Mouse (Mus musculus) liver, embryonic 14.5 days (tissue): Measurements from ENCODE around the gene Ctnnd2. TPM values are rescaled to one million over a fixed set of nuclear protein-coding genes. Genes with fewer than 3 reads are reported as not detected.

Experiments
- ATAC-seq: fragments of 200-750 bp; cut with Nextera tagmentation; 2 replicates; pipeline ENCODE4 v1.8.0; 2017; ENCODE audit warnings: moderate number of reproducible peaks, mild to moderate bottlenecking, moderate library complexity; ENCODE audit not compliant: insufficient read depth
- DNase-seq, 3 experiments: peaks; one replicate each; pipeline ENCODE4 v3.0.0-alpha.2; 2012 to 2013; ENCODE audit warnings: low read depth in 3 of 3, low spot score in 3 of 3
- H3K27ac ChIP-seq: fragments of 300-500 bp; sonication (generic); 2 replicates; pipeline ENCODE4 v1.5.1; 2014; ENCODE audit warnings: moderate library complexity, mild to moderate bottlenecking, control low read depth, inconsistent platforms
- H3K27me3 ChIP-seq: fragments of 300-500 bp; sonication (generic); 2 replicates; pipeline ENCODE4 v1.6.1; 2014; ENCODE audit warnings: mild to moderate bottlenecking, low read length, moderate library complexity; ENCODE audit not compliant: control insufficient read depth, insufficient read depth
- H3K36me3 ChIP-seq: fragments of 300-500 bp; sonication (generic); replicated peaks from 2 replicates; pipeline ENCODE4 v1.6.1; 2014; ENCODE audit warnings: low read depth; ENCODE audit not compliant: control insufficient read depth, insufficient read depth
- H3K4me1 ChIP-seq, 2 experiments: fragments of 200-500 bp in 1 of 2; fragments of 300-500 bp in 1 of 2; sonication (generic) in 1 of 2; replicated peaks; 2 replicates each; pipeline ENCODE4 v1.6.1; 2012 to 2014; ENCODE audit warnings: antibody characterized with exemption in 1 of 2, inconsistent platforms in 1 of 2, low read length in 1 of 2; ENCODE audit not compliant: control insufficient read depth in 2 of 2, insufficient read depth in 2 of 2
- H3K4me2 ChIP-seq: fragments of 300-500 bp; sonication (generic); 2 replicates; pipeline ENCODE4 v1.6.1; 2014; ENCODE audit warnings: low read depth, mild to moderate bottlenecking, control low read depth, moderate library complexity
- H3K4me3 ChIP-seq, 2 experiments: fragments of 200-500 bp in 1 of 2; fragments of 300-500 bp in 1 of 2; sonication (generic) in 1 of 2; 2 replicates each; pipeline ENCODE4 v1.5.1; 2012 to 2014; ENCODE audit warnings: low read depth in 2 of 2, low read length in 2 of 2, mild to moderate bottlenecking in 2 of 2, control low read depth in 1 of 2, inconsistent platforms in 1 of 2, moderate library complexity in 1 of 2; ENCODE audit not compliant: insufficient read depth in 1 of 2
- H3K9ac ChIP-seq: fragments of 300-500 bp; sonication (generic); replicated peaks from 2 replicates; pipeline ENCODE4 v1.6.1; 2014; ENCODE audit warnings: mild to moderate bottlenecking, control low read depth, moderate library complexity
- H3K9me3 ChIP-seq: fragments of 300-500 bp; sonication (generic); 2 replicates; pipeline ENCODE4 v1.6.1; 2016; ENCODE audit warnings: low read length, mixed read lengths; ENCODE audit not compliant: control insufficient read depth
- CTCF ChIP-seq: IDR thresholded peaks from 2 replicates; pipeline ENCODE4 v1.5.1; 2016; ENCODE audit warnings: antibody characterized with exemption, low read depth, control low read depth
- EP300 ChIP-seq: IDR thresholded peaks from 2 replicates; pipeline ENCODE4 v1.6.1; 2016; ENCODE audit warnings: antibody characterized with exemption, low read depth
- WGBS: fragments of 180-500 bp; shearing (Covaris S2); extraction: QIAGEN DNeasy Blood & Tissue Kit; methylation state at CpG from one replicate; pipeline ENCODE4 v1.1.7; 2014; ENCODE audit not compliant: insufficient replicate concordance; 5-methylcytosine and 5-hydroxymethylcytosine counted together
- polyA plus RNA-seq, 2 experiments: library from polyadenylated mRNA; depleted of rRNA in 1 of 2; stranded (reverse) in 1 of 2; unstranded in 1 of 2; fragments of >200 nt; fragmentation: Nextera tagmentation in 1 of 2; extraction: Ambion mirVana in 1 of 2; gene quantifications; 2 replicates each; pipeline versions ENCODE4 v1.2.1 to v1.2.3; 2012 to 2014

The Ctnnd2 gene
- polyA plus RNA-seq, 2 experiments = 0.09 to 0.11 TPM

DNA sequence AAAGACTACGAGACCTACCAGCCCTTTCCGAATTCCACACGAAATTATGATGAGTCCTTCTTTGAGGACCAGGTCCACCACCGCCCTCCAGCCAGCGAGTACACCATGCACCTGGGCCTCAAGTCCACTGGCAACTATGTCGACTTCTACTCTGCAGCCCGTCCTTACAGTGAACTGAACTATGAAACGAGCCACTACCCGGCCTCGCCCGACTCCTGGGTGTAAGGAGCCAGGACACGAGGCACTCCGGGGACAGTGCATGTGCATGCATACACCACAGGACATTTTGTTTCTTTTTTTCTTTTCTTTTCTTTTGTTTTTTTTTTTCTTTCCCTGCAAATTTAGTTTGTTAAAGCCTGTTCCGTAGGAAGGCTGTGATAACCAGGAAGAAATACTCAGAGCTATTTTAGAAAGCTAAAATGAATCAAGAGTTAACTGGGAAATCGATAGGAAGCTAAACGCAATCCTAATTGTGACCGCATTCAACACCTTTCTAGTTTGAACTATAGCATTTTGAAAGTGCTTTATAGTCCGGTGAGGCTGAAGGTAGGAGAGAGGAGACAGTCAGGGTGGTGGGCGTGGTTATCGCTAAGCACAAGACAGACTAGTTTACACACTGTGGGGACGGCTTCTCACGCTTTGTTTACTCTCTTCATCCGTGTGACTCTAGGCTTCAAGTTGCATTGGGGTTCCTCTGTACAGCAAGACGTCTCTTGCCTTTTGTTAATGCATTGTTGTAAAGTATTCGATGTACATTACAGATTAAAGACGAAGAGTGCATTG lies 855.2 kb downstream of the Ctnnd2 start:
- Histone ChIP-seq H3K4me3 (no peak overlapping the region), H3K9me3 (no peaks in the 10 kb centered on the region), H3K27ac (no peak overlapping the region), H3K9ac (no peak overlapping the region), H3K4me1 (no peaks in the 10 kb centered on the region), H3K4me2 (no peak overlapping the region), H3K36me3 (no peaks in the 10 kb centered on the region), H3K27me3 (no peaks in the 10 kb centered on the region)
- ATAC-seq = no peak
- TF ChIP-seq CTCF (no peak), EP300 (no peak)
- WGBS = 66% methylated on average over 26 of the region's 26 CpGs
- no peak for DNase-seq

DNA sequence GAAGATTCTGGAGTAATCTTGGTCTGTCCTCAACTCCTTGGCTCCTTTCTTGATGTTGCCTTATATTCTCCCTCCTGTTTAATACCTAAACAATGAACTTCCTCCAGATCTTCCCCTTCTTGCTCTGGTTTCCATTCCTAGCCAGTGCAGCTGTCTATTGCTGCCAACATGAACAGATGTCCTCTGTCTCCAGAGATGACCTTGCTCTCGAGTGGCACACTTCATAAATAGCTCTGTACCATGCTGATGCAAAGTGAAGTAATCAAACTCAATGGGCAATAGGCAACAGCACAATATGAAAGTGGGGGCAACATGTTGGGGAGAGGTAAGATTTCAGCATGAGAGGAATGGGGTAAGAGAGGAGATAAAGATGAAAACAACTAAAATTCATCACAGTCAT lies 872.6 kb downstream of the Ctnnd2 start:
- no peaks in the 10 kb centered on the region for H3K4me1 ChIP-seq
- H3K4me3 ChIP-seq = no peak overlapping the region
- TF ChIP-seq EP300 (no peak), CTCF (no peak)

DNA sequence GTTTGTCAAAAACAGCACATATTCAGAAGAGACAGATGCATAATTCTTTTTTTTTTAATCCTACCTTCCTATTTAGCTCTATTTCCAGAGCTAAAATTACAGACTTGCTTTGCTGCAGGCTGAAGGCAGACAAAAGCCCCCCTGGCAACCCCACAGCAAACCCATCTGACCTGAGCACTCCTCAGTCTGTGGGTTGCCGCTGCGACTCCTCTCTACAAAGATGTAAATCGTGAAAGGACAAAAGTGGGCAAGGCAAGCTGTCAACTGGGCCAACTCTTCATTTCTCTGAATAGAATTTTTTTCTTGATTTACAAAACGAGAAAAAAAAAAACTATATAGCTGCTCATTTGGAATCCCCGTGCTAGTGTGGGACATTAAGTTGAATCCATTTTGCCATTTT lies 879.1 kb downstream of the Ctnnd2 start:
- Histone ChIP-seq H3K4me2 (no peak overlapping the region), H3K9me3 (no peaks in the 10 kb centered on the region), H3K27ac (no peak overlapping the region), H3K36me3 (no peaks in the 10 kb centered on the region), H3K27me3 (no peaks in the 10 kb centered on the region), H3K4me1 (no peaks in the 10 kb centered on the region), H3K4me3 (no peak overlapping the region), H3K9ac (no peak overlapping the region)
- whole genome bisulfite sequencing = 69% methylated on average over 5 of the region's 5 CpGs
- DNase-seq (no peak), ATAC-seq (no peak)
- TF ChIP-seq CTCF = no peak
- TF ChIP-seq EP300 = no peak

More for the DNA sequence above, 872.6 kb downstream of the Ctnnd2 start:
- WGBS = 13% methylated on average over 1 of the region's 1 CpGs
- H3K27ac ChIP-seq = no peak overlapping the region
- no peak overlapping the region for H3K9ac ChIP-seq
- H3K36me3 ChIP-seq = no peaks in the 10 kb centered on the region
- ATAC-seq (no peak), DNase-seq (no peak)
- H3K9me3 ChIP-seq = no peaks in the 10 kb centered on the region
- H3K27me3 ChIP-seq = no peaks in the 10 kb centered on the region
- H3K4me2 ChIP-seq = no peak overlapping the region

DNA sequence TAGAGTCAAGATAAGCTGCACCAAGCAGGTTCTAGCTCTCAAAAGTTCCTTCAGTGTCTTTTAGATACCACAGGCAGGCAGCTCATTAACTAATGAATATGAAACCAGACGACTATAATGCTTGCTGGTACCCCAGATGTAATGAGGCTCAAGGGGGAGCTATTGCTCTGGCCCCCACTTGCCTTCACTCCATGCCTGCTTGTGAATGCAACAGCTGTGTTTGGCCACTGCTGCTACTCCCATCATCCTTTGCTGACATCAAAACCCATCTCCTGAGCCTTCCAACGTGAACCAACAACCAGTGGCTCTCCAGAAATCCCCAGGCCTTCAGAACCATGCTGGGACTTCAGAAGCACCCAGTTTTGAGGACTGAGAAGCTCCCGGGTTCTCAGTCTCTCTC lies 883.8 kb downstream of the Ctnnd2 start:
- no peak for DNase-seq
- no peak overlapping the region for H3K4me3 ChIP-seq
- TF ChIP-seq EP300 (no peak), CTCF (no peak)

DNA sequence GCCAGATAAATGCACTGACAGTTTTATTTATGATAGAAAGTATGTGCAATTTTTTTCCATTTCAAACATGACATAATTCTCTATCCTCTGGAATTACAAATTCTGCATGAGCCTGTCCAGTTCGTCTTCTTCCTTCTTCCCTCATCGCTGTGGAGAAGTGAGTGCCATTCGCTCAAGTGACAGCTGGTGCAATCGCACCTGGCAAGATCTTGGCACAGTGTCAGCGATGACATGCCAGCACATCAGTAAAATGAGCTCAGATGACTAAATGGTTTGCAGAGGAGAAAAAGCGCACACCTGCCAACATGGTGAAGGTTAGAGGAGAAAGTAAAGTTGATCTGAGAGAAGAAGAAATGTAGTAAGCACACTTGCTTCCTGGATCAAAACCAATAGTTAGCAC lies 885.9 kb downstream of the Ctnnd2 start:
- Histone ChIP-seq H3K9ac (no peak overlapping the region), H3K36me3 (no peaks in the 10 kb centered on the region), H3K4me2 (no peak overlapping the region), H3K27ac (no peak overlapping the region), H3K4me3 (no peak overlapping the region), H3K27me3 (no peaks in the 10 kb centered on the region), H3K9me3 (no peaks in the 10 kb centered on the region), H3K4me1 (no peaks in the 10 kb centered on the region)
- ATAC-seq = no peak
- no peak for DNase-seq
- WGBS = 69% methylated on average over 6 of the region's 6 CpGs
- TF ChIP-seq EP300 = no peak
- TF ChIP-seq CTCF = no peak

More for the DNA sequence above, 883.8 kb downstream of the Ctnnd2 start:
- H3K4me2 ChIP-seq = no peak overlapping the region
- H3K4me1 ChIP-seq = no peaks in the 10 kb centered on the region
- H3K36me3 ChIP-seq = no peaks in the 10 kb centered on the region
- ATAC-seq = no peak
- 36% methylated on average over 3 of the region's 3 CpGs for whole genome bisulfite sequencing
- H3K9ac ChIP-seq = no peak overlapping the region
- no peak overlapping the region for H3K27ac ChIP-seq
- H3K9me3 ChIP-seq = no peaks in the 10 kb centered on the region
- H3K27me3 ChIP-seq = no peaks in the 10 kb centered on the region
